Comparison of ENCODE assay signal across 21 mouse cellular contexts in genomic region chr14:122896106-122896505, GRCm38 (mm10).
"Had no signal": no experiment of that assay in that cellular context is flagged by ENCODE, and none has a peak within 500 bp of the region (broad histone marks: within the 10 kb centered on the region; RNA-seq: fewer than 3 reads in every experiment).

No protein-coding gene starts in this region.

- DNase-seq: cerebellum, adult 8-10 months; cerebellum, adult 9-10 months; embryo, embryonic 11 days; forebrain, postnatal 0 days; gastrocnemius, adult 2 months; gastrocnemius, postnatal 10 days; gastrocnemius, postnatal 25 days; gastrocnemius, postnatal 36 days; heart, adult 11 months; heart, adult 18-20 months; heart, adult 2 months had no signal

- H3K27ac ChIP-seq: embryonic facial prominence, embryonic 10.5 days; embryonic facial prominence, embryonic 12.5 days; embryonic facial prominence, embryonic 13.5 days; embryonic facial prominence, embryonic 15.5 days; forebrain, embryonic 10.5 days; forebrain, embryonic 12.5 days; forebrain, embryonic 13.5 days; forebrain, embryonic 15.5 days; gastrocnemius, adult 2 months; heart, adult 2 months; heart, embryonic 10.5 days had no signal

- H3K36me3 ChIP-seq: embryonic facial prominence, embryonic 12.5 days; embryonic facial prominence, embryonic 15.5 days; forebrain, embryonic 12.5 days; forebrain, embryonic 15.5 days had no signal

- H3K9me3 ChIP-seq: embryonic facial prominence, embryonic 10.5 days; embryonic facial prominence, embryonic 12.5 days; embryonic facial prominence, embryonic 13.5 days; embryonic facial prominence, embryonic 15.5 days; forebrain, embryonic 10.5 days; forebrain, embryonic 12.5 days; forebrain, embryonic 13.5 days; forebrain, embryonic 15.5 days; heart, embryonic 10.5 days had no signal

- H3K4me3 ChIP-seq: embryonic facial prominence, embryonic 10.5 days; embryonic facial prominence, embryonic 12.5 days; embryonic facial prominence, embryonic 13.5 days; embryonic facial prominence, embryonic 15.5 days; erythroblast, embryonic 14.5 days; forebrain, embryonic 10.5 days; forebrain, embryonic 12.5 days; forebrain, embryonic 13.5 days; forebrain, embryonic 15.5 days; gastrocnemius, adult 2 months; heart, adult 2 months; heart, embryonic 10.5 days had no signal

- H3K27me3 ChIP-seq: embryonic facial prominence, embryonic 12.5 days; embryonic facial prominence, embryonic 13.5 days; embryonic facial prominence, embryonic 15.5 days; forebrain, embryonic 12.5 days; forebrain, embryonic 13.5 days; forebrain, embryonic 15.5 days had no signal

- H3K4me1 ChIP-seq: embryonic facial prominence, embryonic 15.5 days; heart, embryonic 10.5 days had no signal
